Mouse (Mus musculus): ENCODE results near the gene Tas2r135. TPM values are rescaled to one million over a fixed set of nuclear protein-coding genes. Genes with fewer than 3 reads are reported as not detected.
A peak's percentile ranks its signal among the peaks of the same experiment; 100 is the strongest.

Tas2r135 gene
- polyA plus RNA-seq (2012; ENCODE audit: insufficient read depth, low replicate concordance): not detected in 2 replicates

DNA sequence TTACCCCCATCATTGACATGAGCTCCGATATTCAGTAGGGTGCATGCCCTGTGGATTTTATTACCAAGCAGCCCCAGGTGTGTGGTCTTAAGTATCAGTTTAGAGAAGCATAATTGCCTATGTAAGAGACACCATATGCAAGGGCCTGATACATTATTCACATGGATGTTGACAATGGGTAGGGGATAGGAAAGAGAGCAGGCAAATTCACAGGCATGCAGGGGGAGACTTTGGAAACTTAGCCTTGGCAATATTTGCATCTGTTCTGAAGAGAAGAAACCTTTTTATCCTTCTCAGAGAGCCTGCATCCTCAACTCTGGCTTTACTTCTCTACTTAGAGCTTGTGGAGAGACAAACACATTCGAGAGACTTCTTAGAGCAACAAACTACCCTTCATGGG, at the start of gene Tas2r135:
Tas2r135 (plus strand) TSS at position 301 of the 400 bp plus-strand sequence.
- no peaks in the 10 kb centered on the region for H3K27me3 ChIP-seq (replicated peaks)
- no peaks in the 10 kb centered on the region for H3K9me3 ChIP-seq
- no peak within 1 kb of the TSS for H3K4me3 ChIP-seq (replicated peaks)
- no peaks in the 10 kb centered on the region for H3K36me3 ChIP-seq (replicated peaks; ENCODE audit: low read length)
- no peaks in the 10 kb centered on the region for H3K4me1 ChIP-seq
- TF ChIP-seq FLI1 (IDR thresholded peaks at IDR 0.05; ENCODE audit: low read length) (no peak), GATA1 (IDR thresholded peaks at IDR 0.05; ENCODE audit: borderline replicate concordance, low read length) (no peak)

DNA sequence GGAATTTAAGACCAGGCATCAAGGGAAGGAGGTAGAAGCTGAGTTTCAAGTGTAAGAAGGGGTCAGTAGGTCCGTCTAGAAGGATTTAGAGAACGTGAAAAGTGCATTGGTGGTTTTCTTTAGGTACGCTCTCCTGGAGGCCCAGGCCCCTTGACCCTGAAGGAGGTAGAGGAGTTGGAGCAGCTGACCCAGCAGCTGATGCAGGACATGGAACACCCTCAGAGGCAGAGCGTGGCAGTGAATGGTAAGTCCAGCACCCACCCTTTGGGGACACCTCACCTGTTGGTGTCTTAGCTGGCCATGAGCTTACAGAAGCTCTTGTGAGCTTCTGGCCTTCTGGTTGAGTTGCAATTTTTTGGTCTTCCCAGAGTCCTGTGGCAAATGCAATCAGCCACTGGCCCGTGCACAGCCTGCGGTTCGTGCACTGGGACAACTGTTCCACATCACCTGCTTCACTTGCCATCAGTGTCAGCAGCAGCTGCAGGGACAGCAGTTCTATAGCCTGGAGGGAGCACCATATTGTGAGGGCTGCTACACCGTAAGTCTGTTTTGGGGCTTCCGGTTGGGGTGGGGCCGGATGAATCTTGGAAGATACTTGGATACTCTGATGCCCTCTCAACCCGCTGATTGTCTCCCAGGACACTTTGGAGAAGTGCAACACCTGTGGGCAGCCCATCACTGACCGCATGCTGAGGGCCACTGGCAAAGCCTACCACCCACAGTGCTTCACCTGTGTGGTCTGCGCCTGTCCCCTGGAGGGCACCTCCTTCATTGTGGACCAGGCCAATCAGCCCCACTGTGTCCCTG, 49.2 kb upstream of the Tas2r135 start:
- Histone ChIP-seq H3K36me3 (replicated peaks; ENCODE audit: low read length) (peaks cover 99% of the 10 kb centered on the region), H3K4me1 (peaks cover 99% of the 10 kb centered on the region), H3K9me3 (no peaks in the 10 kb centered on the region), H3K27me3 (replicated peaks) (no peaks in the 10 kb centered on the region), H3K4me3 (replicated peaks) (peak overlapping the region; percentile 98)
- TF ChIP-seq GATA1 (IDR thresholded peaks at IDR 0.05; ENCODE audit: borderline replicate concordance, low read length) (no peak), FLI1 (IDR thresholded peaks at IDR 0.05; ENCODE audit: low read length) (no peak)

DNA sequence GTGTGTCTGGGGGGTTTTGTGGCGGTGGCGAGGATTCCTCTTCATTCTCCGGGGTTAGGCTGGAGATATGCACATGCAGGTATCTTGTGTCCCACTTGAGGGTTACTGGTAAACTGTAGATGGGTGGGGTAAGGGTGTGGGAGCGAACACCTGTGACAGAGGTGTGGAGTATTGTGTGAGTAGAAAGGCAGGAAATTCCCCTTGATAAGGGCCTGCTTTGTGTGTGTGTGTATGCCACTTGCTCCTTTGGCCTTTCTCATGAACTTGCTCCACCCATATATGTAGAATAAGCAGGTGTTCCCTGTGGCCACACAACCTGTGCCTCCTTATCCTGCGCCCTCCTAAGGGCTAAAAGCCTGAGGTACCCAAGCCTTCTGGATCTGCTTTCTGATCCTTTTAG, 48.3 kb upstream of the Tas2r135 start:
- H3K9me3 ChIP-seq: no peaks in the 10 kb centered on the region
- peaks cover 99% of the 10 kb centered on the region for H3K4me1 ChIP-seq
- H3K4me3 ChIP-seq (replicated peaks): peak overlapping the region; percentile 98
- no peaks in the 10 kb centered on the region for H3K27me3 ChIP-seq (replicated peaks)
- H3K36me3 ChIP-seq (replicated peaks; ENCODE audit: low read length): peaks cover 99% of the 10 kb centered on the region
- no peak for TF ChIP-seq FLI1 (IDR thresholded peaks at IDR 0.05; ENCODE audit: low read length)
- no peak for TF ChIP-seq GATA1 (IDR thresholded peaks at IDR 0.05; ENCODE audit: borderline replicate concordance, low read length)

DNA sequence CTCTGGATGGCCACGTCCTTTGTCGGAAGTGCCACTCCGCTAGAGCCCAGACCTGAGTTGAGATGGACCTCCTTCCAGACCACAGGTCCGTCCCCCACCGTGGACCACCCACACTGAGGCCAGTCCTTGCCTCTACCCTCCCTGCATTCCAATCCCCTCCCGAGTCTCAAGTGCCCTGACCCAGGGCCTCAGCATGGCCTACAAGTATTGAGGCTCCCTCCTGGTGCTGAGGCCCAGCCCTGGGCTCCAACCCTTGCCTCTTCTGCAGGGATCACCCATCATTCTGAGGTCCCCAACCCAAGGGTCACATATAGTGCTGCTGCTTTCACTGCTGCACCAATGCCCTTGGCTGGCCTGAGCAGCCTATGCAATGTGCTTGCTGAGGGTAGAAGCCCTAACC, 47.3 kb upstream of the Tas2r135 start:
- no peak for TF ChIP-seq FLI1 (IDR thresholded peaks at IDR 0.05; ENCODE audit: low read length)
- TF ChIP-seq GATA1 (IDR thresholded peaks at IDR 0.05; ENCODE audit: borderline replicate concordance, low read length): no peak
- Histone ChIP-seq H3K36me3 (replicated peaks; ENCODE audit: low read length) (peaks cover 99% of the 10 kb centered on the region), H3K4me1 (peaks cover 100% of the 10 kb centered on the region), H3K4me3 (replicated peaks) (peak overlapping the region; percentile 59), H3K27me3 (replicated peaks) (no peaks in the 10 kb centered on the region), H3K9me3 (no peaks in the 10 kb centered on the region)

DNA sequence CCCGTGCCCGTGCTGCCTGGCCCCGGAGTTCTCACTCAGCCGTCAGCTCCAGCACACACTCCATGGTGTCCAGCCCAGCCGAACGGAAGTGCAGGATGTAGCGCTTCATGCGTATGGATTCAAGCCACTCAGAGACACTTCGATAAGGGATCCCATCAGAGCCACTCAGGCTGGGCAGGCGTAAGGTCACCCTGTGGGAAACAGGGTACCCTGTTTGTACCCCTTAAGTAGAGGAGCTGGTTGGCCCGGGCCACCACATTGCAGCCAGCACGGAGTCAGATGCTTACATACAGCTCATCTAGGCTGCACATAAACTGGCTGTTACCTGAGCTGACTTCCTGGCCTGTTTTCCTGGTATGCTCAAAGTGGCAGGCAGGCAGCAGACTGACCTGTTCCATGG, 46.3 kb upstream of the Tas2r135 start:
- H3K27me3 ChIP-seq (replicated peaks): no peaks in the 10 kb centered on the region
- H3K4me3 ChIP-seq (replicated peaks): peak overlapping the region; percentile 51
- H3K9me3 ChIP-seq: no peaks in the 10 kb centered on the region
- TF ChIP-seq GATA1 (IDR thresholded peaks at IDR 0.05; ENCODE audit: borderline replicate concordance, low read length) (no peak), FLI1 (IDR thresholded peaks at IDR 0.05; ENCODE audit: low read length) (no peak)
- peaks cover 100% of the 10 kb centered on the region for H3K4me1 ChIP-seq
- peaks cover 98% of the 10 kb centered on the region for H3K36me3 ChIP-seq (replicated peaks; ENCODE audit: low read length)

DNA sequence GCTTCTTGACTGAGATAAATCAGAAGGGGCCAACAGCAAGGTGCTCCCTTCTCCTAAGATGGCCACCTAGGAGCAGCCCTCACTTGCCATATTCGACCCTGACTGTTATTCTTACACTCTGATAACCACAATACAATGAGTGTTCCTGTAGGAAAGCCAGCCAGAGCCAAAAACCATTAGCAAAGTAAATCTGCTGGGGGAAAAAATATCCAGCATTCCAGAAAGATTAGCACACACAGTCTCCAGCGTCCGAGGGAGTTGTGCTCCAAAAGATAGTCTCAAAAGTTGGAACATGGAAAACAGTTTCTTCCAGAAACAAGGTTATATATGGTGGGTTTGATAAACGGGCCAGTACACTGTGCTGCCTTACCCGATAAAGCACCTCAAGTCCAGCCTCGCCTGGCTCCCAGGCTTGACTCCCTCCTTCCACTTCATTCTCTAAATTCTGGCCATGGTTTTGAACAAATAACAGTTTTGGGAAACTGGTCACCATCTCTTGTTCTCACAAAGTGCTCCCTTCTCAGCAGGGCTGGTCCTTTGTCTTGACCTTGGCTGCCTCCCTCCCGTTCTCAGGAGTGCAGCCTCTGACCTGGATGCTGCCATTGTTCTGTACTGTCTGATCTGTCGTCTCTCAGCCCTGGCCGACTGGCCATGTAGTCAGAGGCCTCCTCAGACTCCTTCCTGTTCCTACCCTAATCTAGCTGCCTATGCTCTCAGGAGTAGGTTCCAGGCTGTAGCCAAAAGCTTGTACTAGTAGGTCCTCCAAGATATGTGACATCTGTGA, 45.7 kb upstream of the Tas2r135 start:
- Histone ChIP-seq H3K4me1 (peaks cover 100% of the 10 kb centered on the region), H3K4me3 (replicated peaks) (peak overlapping the region; percentile 51), H3K27me3 (replicated peaks) (no peaks in the 10 kb centered on the region), H3K9me3 (no peaks in the 10 kb centered on the region), H3K36me3 (replicated peaks; ENCODE audit: low read length) (peaks cover 98% of the 10 kb centered on the region)
- no peak for TF ChIP-seq FLI1 (IDR thresholded peaks at IDR 0.05; ENCODE audit: low read length)
- no peak for TF ChIP-seq GATA1 (IDR thresholded peaks at IDR 0.05; ENCODE audit: borderline replicate concordance, low read length)

DNA sequence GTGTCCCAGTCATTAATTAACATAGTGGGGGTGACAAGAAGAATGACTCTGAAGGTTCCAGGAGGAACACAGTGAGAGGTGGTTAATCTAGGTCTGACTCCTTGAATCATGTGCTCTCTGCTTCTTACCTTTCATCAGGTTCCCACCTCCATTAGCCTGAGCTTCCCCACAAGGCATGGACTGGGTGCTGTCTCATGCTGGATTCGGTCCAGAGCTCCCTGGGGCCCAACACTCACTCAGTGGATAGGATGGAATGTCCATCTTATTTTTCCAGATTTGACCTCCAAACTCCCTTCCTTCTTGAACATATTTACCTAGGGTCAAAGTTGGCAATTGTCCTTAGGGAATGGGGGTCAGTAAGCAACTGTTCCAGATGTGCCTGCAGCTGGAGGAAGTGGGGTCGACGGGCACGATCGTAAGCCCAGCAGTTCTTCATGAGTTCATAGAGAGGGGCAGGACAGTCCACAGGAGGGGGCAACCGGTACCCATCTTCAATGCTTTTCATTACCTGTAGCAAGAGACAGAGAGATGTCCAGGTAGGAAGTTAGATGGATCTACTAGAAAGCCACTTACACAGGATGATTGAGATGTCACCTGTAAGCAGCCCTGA, 44.9 kb upstream of the Tas2r135 start:
- no peaks in the 10 kb centered on the region for H3K9me3 ChIP-seq
- no peaks in the 10 kb centered on the region for H3K27me3 ChIP-seq (replicated peaks)
- peaks cover 98% of the 10 kb centered on the region for H3K36me3 ChIP-seq (replicated peaks; ENCODE audit: low read length)
- no peak for TF ChIP-seq FLI1 (IDR thresholded peaks at IDR 0.05; ENCODE audit: low read length)
- TF ChIP-seq GATA1 (IDR thresholded peaks at IDR 0.05; ENCODE audit: borderline replicate concordance, low read length): no peak
- peaks cover 100% of the 10 kb centered on the region for H3K4me1 ChIP-seq
- H3K4me3 ChIP-seq (replicated peaks): no peak overlapping the region

DNA sequence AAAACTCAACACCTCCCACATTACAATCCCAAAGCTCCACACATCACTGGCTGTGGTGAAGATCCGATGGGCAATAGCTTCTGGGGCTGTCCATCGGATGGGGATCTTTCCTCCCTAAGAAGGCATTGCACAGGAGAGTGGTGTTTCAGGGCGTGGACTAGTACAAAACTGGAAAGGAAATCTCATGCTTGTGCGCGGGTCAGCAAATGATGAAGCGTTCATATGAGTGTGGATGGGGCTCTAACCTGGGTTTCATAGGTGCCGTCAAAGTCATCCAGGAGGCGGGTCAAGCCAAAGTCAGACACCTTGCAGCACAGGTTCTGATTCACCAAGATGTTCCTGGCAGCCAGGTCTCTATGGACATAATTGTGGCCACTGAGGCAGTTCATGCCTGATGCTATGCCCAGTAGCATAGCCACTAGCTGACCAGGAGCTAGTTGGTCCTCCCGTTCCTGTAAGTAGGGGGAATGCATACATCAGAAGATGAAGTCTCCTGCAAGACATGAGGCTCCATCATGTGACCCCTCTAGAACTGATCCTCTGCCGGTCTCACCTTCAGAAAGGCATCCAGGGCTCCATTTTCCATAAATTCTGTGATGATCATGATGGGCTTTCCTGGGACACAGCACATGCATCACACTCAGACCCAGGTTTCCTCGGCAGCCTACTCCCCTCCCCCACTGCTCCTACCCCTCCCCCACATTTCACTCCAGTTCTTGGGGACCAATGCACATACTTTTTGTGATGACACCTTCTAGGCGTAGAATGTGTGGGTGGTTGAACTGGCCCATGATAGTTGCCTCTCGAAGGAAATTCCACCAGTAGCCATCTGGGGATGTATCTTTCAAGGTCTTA, 44.0 kb upstream of the Tas2r135 start:
- Histone ChIP-seq H3K4me3 (replicated peaks) (peak overlapping the region; percentile 19), H3K36me3 (replicated peaks; ENCODE audit: low read length) (peaks cover 93% of the 10 kb centered on the region), H3K9me3 (no peaks in the 10 kb centered on the region), H3K4me1 (peaks cover 94% of the 10 kb centered on the region), H3K27me3 (replicated peaks) (no peaks in the 10 kb centered on the region)
- TF ChIP-seq FLI1 (IDR thresholded peaks at IDR 0.05; ENCODE audit: low read length) (no peak), GATA1 (IDR thresholded peaks at IDR 0.05; ENCODE audit: borderline replicate concordance, low read length) (no peak)

DNA sequence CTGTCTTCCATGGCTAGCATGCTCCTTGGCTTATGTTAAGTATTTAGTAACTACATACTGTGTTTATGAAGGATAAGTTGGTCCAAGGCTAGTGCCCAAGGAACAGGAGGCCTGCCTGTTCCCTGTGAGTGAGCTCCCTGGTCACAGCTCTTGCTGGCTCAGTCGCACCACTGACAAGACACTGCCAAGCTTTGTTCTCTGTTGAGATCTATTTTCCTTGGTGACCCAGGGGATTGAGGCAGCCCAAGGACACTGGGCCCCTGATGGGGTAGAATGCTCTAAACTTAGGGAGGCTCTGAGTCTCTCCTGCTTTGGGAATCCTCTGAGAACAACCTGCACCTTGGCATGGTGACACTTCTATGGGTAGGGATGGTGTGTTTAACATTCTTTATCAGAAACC, 43.2 kb upstream of the Tas2r135 start:
- no peak for TF ChIP-seq FLI1 (IDR thresholded peaks at IDR 0.05; ENCODE audit: low read length)
- TF ChIP-seq GATA1 (IDR thresholded peaks at IDR 0.05; ENCODE audit: borderline replicate concordance, low read length): no peak
- Histone ChIP-seq H3K36me3 (replicated peaks; ENCODE audit: low read length) (peaks cover 85% of the 10 kb centered on the region), H3K4me3 (replicated peaks) (peak overlapping the region; percentile 10), H3K9me3 (no peaks in the 10 kb centered on the region), H3K4me1 (peaks cover 85% of the 10 kb centered on the region), H3K27me3 (replicated peaks) (no peaks in the 10 kb centered on the region)
